Mouse (Mus musculus) neural tube, embryonic 10.5 days (tissue): Measurements from ENCODE around the gene Rnf4.

Experiments
- DNase-seq: peaks from one replicate; pipeline ENCODE4 v3.0.0-alpha.2; 2017; ENCODE audit warnings: low spot score; ENCODE audit errors: extremely low spot score

Gene Rnf4

DNA sequence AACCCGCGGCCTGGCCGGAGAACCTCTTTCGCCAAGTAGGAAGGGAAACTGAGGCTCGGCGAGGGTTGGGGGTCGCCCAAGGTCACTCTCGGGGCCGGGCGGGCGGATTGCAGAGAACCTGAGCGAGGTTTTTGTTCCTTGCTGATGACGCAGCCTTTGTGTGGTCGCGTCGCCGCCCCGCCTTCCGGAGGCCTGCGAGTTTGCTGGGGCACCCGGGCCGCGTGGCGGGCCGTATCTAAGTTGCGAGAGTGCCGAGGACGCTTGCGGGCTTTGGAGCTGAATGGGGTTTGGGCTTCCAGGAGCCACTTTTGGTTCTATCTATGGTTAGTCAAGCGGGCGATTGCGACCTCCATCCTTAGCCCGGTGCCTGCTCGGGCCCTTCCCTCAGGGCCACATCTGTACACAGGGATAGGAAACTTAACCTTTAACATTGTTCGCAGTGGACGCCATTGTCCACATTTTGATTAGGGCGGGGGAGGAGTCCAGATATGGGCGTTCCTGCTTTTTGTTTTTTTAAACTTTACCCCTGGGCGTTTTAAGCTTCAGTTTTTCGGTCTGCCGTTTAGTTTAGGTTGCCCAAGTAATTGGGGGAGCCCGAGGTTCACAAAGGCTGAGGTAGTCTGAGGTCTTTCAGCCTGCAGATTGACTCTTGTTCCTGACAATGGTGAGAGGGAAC is 824 bp downstream of the Rnf4 start:
- peak; percentile 72 for DNase-seq

DNA sequence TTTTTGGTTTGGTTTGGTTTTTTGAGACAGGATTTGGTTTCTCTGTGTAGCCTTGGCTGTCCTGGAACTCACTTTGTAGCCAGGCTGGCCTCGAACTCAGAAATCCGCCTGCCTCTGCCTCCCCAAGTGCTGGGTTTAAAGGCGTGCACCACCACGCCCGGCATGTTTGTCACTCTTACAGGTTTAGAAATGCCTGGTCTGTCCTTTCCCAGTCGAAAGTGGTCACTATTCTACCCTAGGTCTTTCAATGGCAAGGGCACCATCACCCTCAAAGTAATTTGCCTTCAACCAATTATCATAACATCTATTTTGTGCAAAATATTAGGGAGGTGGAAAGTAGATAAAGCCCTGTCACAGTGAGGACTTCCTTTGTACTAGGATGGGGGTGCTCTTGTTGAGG is 4.2 kb downstream of the Rnf4 start:
- no peak for DNase-seq

DNA sequence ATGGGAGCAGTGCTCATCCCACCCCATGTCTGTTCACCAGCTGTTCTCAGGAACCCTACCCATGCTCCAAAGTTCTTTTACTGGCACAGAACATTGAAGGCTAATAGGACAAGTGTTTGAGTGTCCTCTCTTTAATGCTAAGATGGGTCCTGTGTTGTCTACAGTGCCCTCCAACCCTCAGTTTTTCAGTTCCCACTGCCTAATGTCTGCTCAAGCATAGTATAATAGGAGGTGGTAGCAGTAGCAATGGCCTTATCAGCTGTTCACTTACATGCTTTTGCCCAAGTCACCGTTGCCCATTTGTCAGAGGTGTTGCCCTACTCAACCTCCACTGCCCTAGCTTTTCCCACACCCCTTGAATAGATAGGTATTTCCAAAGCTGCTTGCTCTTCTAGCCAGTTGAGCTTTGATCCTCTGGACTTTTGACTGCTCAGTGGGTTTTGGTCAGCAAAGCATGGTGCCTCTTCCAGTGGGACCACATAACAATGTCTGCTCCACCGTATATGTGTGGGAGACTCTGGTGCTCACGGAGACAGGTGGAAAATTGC is 16.1 kb downstream of the Rnf4 start:
- no peak for DNase-seq

DNA sequence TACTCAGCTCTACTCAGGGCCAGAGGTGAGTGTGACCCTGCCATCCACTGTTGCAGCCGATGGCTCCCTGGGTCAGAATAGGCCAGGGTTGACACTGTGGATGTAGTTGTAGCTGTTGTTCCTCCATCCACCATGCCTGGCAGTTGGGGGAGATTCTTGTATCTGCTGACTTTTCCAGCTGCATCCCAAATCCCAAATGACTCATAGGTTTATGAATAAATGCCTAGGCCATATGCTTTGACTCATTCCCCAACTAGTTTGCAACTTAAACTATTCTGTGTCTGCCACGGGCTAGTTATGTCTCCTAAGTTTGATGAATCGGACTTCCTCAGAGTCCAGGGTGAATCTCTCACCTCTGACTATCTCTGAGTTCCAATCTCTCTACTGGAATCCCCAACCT is 24.2 kb downstream of the Rnf4 start:
- no peak for DNase-seq

DNA sequence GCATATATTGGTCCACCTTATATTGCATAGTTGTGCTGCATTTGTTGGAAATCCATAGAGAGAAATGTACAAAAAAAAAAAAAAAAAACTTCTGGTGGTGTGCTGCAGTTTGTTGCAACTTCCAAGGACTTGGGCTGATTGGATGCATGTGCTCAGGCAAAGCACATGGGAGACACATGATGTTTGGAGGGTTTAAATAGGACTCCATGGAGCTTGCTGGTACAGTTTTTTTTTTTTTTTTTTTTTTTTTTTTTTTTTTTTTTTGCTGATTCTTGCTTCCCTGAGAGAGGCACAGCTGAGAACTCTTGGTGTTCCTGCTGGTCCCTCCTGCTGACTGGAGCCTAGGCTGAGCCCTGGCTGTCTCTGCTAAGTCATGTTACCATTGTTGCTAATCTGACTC is 27.0 kb downstream of the Rnf4 start:
- no peak for DNase-seq

DNA sequence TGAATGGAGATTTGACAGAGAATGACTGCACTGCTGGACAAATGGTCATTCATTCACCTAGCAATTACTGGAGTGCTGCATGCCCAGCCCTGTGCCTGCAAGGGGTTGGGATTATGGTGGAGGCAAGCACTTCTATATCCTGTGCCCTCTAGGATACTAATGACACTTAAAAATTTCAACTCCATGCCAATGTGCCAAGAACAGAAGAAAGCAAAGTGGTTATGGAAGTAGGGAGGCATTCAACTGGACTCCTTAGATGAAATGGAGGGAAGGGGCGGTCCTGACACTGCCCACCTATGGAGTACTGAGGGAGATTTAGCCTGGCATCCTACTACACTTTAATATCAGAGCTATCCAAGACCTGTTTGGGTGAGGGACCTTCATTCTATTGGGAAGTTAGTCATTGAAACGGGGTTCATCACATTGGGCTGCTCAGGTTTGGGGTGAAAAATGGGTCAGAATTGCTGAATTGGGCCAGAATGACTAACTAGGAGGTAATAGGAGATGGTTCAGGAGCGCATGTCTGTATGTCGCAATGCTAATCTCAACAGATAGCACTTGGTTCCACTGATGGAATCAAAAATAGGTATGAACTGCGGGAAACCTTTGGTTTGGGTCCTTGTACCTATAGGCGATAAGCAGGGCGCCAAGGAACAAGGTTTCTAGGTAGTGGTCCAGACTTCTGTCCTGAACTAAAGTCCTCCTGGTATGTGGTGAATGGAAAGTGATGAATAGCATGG is 32.6 kb downstream of the Rnf4 start:
- no peak for DNase-seq

DNA sequence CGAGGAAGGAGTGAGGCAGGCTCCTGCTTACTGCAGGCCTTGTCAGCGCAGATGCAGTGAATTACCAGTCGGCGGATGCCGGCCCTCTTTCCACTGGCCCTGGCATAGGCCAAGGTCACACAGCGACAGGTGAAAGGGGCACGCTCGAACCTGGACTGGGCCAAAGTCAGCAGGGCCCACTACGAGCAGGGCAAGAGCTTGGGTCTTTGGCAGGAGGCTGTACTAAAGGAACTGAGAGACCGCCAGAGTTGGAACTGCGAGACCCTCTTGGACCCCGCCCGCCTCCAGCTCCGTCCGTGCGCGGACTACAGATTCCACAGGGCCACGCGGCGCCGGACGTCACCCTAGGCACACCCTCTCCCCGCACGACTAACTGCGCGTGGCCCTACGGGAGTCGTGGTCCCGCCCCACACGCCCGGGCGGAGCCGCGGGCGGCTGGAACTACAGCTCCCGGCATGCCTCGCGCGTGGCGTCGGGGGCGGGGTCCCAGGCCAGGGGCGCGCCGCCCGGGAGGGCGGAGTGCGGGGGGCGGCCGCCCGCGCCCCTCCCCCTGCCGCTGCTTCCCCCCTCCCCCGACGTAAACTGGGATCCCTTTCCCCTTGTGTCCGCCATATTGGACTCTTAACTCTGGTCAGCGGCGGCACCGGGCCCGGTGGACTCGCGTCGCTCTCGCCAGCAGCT is 33.4 kb downstream of the Rnf4 start, which contains the start of gene Fam193a:
Gene Fam193a, plus strand, starts transcription at position 593 of the 681 bp plus-strand sequence.
- DNase-seq = peak; percentile 96

DNA sequence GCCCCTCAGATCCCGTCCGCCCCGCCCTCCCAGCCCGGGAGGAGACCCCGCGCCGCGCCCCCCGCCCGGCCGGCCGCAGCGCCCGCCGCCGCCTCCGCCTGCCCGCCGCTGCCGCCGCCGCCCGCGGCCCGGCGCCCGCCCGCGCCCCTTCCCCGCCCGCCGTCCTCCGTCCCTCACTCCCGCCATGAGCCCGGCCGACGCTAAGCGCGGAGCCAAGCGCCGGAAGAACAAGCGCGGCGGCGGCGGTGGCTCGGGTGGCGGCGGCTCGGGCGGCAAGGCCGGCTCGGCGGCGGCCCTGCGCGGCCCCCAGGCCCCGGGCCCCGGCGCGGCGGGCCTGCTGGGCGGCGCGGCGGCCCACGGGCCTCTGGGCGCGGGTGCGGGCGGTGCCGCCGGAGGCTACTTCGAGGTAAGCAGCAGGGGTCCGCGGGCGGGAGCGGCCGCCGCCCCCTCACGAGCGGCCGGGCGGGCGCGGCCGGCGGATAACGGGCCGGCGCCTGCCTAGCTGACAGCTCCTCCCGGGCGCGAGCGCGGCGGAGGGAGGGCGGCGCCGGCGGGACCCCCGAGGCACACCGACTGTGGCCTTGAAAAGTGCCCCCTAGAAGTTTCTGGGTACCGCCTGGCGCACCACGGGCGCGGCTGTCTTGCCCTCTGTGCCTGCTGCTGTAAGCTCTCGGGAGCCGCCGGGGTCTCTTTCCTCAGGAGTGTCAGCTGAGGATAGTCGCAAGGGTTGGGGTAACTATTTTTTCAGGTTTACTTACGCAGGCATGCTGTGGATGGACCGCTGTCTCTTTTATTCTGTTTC is 34.1 kb downstream of the Rnf4 start:
- DNase-seq = peak; percentile 52

DNA sequence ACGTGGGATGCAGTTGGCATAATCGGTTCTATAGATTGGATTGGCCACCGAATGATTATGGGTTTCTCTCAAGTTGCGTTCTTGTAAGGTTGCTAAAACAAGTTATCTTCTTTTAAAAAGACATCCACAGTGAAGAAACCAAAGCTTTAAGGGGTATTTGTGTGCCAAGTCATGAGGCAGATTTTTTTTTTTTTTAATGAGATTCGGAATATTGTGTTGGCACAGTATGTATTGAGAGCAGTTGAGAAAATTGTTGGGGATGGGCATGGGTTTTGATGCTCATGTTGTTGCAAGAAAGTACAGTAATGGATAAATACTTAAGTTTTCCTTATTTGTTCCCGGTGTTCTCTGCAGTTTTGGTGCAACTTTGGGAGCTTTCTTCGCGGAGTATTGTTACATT is 34.8 kb downstream of the Rnf4 start:
- DNase-seq = no peak

DNA sequence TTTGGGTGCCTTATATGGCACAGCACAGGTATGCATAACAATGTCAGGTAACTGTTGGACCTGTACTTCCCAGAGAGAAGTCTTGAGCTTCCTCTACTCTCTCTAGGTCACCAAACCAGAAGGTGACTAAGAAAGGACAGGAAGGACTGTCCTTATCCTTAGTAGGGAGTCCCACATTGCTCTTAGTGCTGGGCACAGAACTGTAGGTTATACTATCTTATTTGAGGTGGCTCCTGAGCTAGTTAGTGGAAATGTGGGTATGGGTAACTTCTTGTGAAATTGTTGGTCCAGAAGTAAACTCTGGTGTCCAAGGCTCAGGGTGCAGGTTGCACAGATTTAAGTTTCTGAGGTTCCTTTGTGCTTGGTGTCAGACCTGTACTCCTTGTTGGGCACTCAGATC is 36.1 kb downstream of the Rnf4 start:
- DNase-seq = no peak

DNA sequence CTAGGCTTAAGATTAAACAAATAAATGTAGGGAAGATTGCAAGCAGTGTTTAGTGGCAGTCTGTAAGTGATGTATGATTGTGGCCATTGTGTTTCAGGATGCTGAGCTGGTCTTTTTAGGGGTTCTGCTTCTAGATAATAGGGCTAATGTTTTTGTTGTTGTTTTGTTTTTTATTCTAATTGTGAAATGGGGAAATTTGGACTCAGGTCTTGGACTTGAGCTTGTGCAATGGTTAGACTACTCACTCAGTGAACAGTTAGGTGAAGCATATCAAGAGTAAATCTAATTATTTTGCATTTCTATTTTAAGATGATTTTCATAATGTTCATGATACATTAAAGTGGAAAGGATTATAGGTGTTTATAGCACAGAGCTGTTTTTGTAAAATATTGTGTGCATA is 36.5 kb downstream of the Rnf4 start:
- DNase-seq = no peak

DNA sequence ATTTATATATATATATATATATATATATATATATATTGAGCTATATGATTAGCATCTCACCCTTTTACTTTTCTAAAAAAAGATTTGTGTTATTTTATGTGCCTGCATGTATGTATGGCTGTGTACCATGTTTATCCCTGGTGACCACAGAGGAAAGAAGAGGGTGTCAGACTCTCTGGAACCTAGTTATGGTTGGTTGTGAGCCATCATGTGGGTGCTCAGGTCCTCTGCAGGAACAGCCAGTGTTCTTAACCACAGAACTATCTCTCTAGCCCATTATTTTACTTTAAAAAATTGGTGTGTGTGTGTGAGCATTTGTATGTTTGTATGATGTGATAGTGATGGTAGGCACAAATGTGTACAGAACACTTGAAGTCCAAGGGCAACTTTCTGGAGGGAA is 42.7 kb downstream of the Rnf4 start:
- DNase-seq = no peak

DNA sequence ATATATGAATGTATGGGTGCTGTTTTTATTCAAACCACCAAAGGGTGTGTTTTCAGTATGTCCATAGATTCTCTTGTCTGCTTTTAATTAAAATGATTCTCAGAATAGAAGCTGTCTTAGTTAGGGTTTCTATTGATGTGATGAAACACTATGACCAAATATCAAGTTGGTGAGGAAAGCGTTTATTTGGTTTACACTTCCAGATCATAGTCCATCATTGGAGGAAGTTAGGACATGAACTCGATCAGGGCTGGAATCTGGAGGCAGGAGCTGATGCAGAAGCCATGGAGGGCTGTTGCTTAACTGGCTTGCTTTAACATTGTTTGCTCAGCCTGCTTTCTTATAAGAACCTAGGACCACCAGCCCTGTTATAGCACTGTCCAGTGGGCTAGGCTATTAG is 45.6 kb downstream of the Rnf4 start:
- no peak for DNase-seq

DNA sequence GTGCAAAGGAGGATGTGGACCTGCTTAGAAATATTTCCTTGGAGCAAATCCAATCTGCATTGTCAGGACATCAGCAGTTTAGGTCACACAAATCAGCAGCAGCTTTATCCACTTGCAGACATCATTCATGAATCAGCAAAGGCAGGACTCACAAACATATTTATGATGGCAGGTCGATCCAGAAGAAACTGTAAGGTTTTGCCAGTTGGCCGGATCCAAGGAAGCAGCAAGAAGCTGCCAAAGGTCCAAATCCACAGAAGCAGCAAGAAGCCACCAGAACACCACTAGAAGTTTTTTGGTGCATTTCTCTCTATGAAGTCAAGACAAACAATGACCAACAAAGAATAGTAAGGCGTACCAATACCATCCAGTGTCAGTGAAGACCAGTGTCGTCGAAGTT is 49.5 kb downstream of the Rnf4 start:
- no peak for DNase-seq

DNA sequence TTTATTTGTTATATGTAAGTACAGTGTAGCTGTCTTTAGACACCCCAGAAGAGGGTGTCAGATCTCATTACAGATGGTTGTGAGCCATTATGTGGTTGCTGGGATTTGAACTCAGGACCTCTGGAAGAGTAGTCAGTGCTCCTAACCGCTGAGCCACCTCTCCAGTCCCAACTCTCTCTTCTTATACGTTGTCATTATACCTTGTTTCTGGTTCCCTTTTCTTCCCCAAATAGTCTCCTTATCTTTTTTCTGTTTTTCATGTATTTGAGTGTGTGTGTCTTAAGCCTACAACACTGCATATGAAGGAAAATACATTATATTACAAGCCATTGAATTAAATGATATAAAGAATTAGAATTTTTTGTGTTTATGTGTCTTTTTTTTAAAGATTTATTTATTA is 50.7 kb downstream of the Rnf4 start:
- no peak for DNase-seq

DNA sequence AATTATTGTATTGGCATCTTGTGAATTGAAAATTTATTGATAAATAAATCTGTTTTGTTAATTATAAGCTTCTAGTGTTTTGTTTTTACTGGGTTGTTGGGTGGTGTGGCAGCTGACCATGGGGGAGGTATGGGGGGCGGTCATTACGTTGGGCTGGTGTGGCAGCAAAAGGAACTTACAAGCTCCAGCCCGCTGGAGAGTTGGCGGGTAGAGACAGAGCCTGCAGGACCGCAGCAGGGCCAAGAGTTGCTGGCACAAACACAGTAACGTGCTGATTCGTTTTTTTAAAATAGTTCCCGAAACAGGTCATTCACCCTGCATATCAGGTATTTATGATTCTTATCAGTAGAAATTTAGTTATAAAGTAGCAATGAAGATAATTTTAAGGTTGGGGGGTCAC is 57.2 kb downstream of the Rnf4 start:
- no peak for DNase-seq

DNA sequence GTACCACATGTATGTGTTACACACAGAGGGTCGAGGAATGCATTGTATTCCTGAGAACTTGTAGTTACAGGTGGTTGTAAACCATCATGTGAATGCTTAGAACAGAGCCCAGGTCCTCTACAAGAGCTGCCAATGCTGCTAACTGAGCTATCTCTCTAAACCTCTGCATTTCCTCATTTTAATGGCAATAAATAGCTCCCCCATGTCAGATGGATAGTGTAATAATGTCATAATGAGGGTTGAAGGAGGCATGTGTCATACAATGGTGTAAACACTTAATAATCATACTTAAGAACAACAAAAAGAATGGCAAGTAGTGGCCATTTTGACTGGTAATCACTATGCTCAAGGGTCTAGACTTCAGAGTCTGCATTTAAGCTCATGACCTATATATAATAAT is 59.3 kb downstream of the Rnf4 start:
- DNase-seq = no peak

DNA sequence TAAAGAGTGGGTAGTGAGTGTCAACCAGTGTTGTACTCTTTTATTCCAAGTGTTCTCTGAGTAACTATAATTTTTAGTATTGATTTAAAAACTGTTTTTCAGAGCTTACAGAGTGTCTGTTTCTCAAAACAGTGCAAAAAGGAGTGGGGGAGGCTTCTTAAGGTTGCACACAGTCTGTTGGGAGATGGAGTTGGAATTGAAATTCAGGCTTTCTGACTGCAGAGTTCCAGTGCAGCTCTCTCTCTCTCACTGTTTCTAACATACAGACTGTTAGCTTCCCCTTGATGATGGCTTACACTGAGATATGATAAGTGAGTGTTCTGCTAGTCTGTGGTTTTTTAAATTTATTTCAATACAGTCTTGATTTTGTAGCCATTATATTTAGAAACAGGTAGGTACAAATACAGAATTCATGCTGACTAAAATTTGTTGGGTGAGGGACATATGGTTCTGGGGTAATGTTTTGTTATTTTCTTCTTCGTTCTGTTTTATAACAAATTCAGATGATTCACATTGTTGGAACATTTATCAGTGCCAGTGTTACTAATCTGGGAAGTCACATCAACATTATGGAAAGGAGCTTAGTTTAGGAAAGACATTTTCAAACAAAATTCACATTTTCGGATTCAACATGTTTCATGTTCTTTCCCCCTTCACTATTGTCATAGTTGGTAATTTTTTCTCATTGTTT is 59.9 kb downstream of the Rnf4 start:
- no peak for DNase-seq

DNA sequence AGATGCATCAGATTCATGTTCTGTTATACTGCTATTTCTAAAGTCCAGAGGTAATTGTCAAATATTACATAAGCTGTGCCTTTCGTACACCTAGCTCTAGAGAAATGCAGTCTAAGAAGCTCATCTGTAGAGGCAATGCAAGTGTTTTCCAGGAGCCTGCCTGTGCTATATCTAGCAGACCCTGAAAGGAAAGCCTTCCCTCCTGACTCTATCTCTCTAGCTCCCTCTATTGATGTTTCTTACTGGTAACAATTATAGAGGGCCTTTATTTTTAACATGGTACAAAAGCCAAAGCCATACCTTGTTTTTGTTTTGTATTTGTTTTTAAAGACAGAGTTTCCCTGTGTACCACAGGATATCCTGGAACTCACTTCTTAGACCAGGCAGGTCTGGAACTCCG is 61.8 kb downstream of the Rnf4 start:
- no peak for DNase-seq

DNA sequence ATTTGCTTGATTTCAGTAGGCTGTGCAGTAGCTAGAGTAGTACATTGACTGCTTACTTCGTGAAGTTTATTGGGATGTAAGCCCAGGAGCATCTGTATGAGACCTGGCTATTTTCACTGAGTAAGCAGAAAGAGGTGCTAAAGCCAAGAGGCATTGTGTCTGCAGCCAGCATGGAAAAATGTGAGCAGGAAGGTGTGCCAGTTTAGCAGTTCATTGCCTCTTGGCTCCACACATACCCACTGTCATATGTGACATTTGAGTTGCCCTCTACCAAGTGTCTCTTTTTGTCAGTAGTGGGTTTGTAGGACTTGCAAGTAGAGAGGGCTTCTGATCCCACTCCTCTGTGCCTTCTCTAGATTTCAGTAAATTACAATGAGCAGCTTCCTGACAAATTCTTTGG is 62.2 kb downstream of the Rnf4 start:
- no peak for DNase-seq
